Mouse (Mus musculus): ENCODE measurements around the gene Hipk2.

Gene Hipk2

GRCm38 (mm10) chr6:38865805-38866204 lies 10.2 kb downstream of the Hipk2 start:
- no peak for DNase-seq

DNA sequence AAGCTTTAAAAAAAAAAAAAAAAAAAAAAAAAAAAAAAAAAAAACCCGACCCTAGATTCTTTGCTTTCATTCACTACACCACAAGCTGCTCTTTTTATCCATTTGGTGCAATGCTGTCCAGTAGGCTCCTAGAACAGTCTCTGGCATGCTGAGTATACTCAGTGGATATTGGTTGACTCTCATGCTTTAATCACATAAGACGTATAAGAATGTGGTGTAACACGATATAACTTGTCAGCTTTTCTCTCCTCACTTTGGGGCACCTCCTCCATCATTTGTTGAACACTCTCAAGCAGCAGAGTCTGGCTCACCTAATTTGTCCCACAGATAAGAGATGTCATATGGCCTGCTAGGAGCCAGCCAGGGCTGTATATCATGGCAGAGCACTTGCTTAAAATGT lies 12.4 kb downstream of the Hipk2 start:
- no peak for DNase-seq

DNA sequence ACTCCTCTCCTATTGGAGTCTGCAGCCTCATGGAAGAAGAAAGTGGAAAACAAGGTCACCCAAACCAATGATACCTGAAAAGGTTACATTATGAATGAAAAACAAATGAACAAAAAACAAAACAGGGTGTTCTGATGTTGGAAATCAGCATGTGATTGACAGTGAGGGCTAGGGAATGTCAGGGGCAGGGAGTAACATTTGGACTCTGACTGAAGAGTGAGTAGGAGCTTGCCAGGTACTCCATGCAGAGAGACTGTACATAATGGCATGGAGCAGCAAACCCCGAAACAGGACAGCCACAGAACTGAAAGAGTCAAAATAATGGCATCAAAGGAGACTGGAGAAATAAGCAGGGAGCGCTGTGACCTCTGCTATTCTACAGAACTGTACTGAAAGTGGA lies 15.7 kb downstream of the Hipk2 start:
- no peak for DNase-seq

DNA sequence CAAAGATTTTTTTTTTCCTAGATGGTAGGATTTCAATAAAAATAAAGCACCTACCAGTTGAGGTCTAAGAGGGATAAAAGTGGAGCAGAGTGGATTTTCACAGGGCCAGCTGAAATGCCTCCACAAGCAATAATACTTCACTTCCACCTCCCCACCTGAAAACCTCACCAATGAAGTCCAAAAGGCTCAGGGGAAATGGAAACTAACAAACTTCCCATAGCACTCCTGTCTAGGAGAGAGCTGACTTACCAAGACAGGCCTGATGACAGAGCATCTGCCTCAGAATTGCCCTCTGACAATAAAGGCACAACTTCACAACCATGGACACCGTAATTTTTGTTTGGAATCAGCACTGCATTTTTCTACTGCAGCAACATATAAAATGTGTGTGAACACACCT lies 16.1 kb downstream of the Hipk2 start:
- DNase-seq, result no peak

DNA sequence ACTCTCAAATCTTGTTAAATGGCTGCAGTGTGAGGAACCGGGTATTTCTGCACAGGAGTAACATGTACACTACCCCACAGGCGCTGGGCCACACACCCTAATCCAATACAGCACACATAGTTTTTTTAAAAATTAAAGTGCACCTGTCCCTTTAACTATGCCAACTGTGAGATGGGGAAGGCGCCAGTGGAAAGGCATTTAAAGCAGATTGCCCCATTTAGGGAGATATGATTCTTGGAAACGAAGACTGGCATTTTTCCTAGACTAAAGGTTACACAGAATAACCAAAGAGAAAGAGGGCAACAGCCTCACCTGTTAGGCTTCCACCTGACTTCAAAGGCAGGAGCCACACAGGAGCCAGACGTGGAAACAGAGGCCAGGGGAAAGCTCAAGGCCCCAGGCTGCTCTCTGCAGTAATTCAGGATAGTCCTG lies 22.4 kb downstream of the Hipk2 start:
- no peak for DNase-seq

- no peak for DNase-seq
Measured at GRCm38 (mm10) chr6:38851740-38852139, 24.2 kb downstream of the Hipk2 start.

GRCm38 (mm10) chr6:38850715-38851259 lies 25.2 kb downstream of the Hipk2 start:
- no peak for DNase-seq

DNA sequence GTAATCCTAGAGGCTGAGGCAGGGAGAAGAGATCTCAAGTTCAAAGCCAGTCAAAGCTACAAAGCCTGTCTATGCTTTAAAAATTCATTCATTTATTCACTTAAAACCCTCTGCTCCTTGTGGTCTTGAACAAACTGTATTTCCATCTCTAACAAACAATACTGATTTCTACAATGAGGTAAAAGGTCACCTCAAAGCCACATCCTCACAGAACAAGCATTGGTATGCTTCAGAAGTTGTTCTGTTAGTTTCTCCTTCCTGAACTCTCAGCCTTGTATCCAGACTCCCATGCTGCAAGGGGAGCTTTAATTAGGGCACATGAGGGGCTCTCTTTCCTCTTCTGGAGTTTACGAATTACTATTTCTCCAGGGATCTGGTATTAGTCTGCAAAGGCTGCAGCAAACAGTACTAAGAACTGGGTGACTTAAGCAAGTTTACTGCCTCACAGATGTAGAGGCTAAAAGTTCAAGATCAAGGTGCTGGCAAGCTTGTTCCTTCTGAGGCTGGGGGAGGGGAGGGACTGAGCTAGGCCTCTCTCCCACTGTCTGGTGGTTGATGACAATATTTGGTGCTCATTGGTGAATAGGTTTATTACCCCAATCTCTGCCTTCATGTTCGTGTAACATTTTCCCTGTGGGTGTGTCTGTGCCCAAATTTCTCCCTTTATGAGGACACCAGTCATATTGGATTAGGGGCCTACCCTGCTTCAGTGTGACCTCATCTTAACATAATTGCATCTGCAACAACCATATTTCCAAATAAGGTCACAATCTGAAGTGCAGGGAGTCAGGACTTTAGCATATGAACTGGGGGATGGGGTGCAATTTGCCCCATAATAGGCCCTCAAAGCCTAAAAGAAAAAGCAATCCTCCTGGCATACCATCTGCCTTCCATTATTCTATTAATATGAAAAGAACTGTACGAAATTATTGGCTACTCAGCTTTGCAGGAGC lies 27.7 kb downstream of the Hipk2 start:
- DNase-seq, result no peak

DNA sequence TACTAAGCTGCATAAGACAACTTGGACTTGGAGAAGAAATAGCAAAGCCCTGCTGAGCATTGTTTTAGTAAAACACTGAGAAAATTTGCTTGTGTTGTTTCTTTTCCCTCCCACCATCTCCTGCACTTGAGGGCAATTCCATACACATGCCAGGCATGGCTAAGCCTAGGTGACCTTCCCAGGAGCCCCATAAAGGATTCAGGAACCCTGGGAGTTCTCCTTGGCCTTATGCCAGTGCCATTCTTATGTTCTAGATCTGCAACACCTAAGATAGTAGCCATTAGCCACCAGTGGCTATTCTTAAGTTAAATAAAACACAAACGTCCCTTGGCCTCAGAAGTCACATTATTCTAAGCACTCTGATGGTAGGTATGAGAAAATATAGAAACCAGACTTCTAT lies 28.5 kb downstream of the Hipk2 start:
- no peak for DNase-seq

DNA sequence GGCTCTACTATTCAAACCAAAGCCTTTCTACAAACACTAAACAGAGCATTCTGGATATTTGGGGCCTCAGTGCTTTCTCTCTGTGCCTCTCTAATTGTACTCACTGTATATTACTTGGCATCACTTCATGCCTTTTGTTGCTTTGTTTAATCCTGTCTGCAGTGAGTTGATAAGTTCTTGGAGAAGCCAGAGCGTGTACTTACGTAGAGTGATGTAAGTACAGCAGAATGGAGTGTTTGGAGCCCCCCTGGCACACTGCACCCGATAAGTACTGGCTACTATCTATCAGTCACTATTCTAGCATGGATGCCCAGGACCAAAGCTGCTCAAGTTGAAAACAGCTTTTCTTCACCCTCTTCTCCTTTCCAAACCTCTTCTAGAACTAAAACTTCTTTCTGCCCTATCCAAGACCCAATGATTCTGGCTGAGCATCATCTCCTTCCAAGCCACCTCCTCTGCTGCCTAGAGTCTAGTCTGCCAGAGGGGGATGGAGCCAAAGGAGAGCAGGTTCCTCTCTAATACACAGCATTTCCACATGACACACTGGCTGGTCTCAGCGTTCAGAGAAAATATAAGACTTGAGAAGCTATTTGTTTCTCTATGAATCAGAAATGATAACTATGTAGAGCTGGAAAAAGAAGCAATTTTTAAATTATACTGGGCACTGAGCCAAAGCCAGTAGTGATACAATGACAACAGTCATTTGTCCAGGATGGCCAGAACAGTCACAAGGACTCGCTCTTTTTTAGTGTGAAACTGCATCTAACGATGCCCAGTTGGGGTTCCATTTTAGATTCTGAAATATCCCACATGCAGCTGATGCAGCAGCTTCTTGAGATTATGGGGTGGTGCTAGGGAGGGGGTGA lies 29.4 kb downstream of the Hipk2 start:
- DNase-seq, result no peak

- no peak for DNase-seq
Measured at GRCm38 (mm10) chr6:38845876-38846275, 30.1 kb downstream of the Hipk2 start.

DNA sequence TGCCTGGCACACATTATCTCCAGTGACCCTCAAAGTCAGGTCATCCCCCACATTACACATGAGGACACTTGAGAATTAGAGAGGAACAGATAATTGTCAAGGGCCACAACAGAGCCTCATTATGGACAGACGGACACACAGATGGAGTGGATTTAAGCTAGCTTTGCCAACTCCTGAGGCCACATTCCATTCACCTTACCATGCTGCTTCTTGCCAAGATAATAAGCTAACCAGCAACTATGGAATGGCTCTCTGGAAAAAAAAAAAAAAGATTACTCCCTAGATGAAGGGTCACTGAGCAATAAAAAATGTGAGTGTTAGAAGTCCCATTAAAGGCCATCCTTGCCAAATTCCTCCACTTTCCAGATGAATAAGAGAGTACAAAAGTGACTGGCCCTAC lies 30.8 kb downstream of the Hipk2 start:
- no peak for DNase-seq

DNA sequence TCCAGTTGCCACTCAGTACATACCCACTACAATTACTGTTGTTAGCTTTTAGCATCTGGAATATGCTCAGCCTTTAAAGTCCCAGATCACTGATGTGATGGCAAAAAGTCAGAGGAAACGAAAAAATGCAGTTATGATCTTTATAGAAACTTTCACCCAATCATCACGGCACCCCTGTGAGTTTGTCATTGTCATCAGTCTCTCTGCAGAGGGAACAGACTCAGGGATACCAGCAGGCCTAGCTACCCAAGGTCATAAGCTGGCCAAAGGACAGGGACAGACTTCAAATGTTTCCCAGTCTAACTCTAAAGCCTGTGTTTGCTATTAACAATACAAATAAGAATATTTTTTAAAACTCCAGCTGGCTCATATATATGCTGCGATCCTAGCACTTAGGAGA lies 34.4 kb downstream of the Hipk2 start:
- DNase-seq, result no peak

DNA sequence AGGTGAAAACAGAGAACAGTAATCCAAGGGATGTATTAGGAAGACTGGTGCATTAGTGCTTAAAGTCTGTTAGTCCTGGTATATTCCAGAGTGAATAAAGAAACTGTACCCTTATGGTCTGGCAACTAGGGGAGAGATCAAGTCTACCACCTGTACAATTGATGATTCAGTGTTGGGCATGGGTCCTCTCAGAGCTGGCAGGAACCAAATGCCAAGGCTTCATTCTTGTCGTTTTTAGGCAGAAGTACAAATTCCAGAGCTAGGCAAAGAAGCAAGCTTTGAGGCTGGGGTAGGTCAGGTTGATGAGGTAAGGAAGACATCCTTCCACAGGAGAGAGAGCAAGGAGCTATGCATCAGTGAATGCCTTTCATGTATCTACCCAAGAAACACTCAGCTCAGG lies 35.2 kb downstream of the Hipk2 start:
- DNase-seq, result no peak

DNA sequence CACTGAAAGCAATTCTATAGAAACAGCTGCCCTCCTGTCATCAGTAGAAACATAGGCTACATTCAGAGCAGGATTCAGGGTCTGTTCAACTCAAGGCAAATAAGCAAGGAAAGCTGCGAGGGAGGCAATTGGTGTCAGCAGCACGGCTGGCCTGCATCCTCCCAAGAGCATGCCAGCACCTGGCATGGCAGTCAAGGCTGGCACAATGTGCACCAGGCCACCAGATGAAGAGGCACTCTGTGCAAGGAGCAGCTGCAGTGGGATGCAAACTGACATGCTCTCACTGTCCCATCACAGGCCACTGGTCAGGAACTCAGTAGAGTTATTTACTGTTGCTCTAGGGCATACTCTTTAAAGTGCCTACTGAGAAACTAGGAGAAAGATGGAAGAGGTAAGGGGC lies 35.6 kb downstream of the Hipk2 start:
- no peak for DNase-seq

GRCm38 (mm10) chr6:38839891-38840290 lies 36.1 kb downstream of the Hipk2 start:
- no peak for DNase-seq

DNA sequence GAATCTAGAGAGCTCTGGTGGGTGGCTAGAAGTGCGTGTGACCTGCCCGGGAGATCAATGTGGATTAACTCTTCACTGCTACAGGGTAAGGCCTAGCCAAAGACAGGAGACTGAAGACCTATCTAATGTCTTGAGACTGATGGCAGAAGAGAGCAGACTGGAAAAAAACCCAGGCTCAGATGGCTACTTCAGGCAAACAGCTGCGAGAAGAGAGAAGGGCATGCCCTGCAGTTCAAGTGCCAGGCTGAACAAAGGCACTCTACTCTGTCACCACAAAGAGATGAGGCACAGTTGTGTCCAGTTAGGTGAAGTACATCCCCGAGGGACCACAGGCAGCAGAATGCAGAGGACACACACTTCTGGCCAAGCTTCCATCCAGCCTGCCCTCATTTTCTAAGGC lies 37.9 kb downstream of the Hipk2 start:
- no peak for DNase-seq

DNA sequence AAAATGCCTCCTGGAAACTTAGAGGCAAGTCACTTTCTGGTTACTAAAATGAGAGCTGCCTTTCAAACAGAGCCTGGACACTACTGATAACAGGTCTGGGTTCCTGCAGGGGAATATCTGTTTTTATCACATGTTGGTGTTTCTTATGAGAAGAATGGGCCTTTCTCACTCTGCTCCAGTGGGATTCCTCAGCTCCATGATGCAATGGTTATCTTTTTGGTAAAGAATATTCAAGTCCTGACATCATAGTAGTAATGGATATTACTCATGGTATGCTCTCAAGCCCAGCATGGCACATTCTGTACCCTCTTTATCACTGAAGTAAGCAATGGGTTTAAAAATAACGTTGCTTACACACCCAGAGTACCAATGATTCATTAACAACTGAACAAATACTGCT lies 40.7 kb downstream of the Hipk2 start:
- DNase-seq, result no peak

- DNase-seq, result no peak
Measured at GRCm38 (mm10) chr6:38834727-38835126, 41.2 kb downstream of the Hipk2 start.

- no peak for DNase-seq
Measured at GRCm38 (mm10) chr6:38833721-38834120, 42.2 kb downstream of the Hipk2 start.

- DNase-seq, result no peak
Measured at GRCm38 (mm10) chr6:38829452-38829851, 46.5 kb downstream of the Hipk2 start.

GRCm38 (mm10) chr6:38828211-38828610 lies 47.8 kb downstream of the Hipk2 start:
- DNase-seq, result no peak

DNA sequence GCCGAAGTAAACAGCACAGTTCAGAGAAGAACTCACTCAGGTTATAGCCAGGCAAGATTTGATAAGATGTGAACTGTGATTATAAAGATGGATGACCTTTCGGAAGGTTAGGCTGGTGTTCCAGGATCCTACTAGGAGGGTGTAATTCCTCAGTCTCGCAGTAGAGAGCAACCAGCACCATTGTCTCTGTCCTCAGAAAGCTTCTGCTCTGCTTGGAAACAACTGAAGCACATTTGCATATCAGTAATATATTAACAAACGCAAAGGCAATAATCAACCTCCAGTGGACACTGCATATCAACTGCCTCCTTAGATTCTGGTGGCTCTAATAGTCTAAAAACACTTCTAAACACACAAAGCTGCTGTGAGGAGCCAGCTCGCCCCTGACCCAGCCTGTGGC lies 48.5 kb downstream of the Hipk2 start:
- no peak for DNase-seq

DNA sequence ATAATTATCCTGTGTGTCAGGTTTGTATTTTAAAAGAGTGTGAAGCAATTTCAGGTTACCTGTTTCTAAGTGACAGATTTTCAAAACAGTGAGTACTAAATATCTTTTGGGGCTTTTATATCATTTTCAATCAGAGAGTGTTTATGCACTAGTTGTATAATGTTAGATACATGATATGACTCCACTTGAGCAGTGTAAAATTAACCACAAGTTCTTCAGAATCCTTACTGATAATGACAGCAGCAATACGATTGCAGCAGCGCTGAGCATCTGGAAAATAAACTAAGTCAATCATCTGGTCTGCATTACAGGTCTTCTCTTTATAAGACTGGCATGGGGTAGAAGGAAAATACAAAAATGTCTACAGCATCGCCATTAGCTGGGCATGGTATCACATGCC lies 49.1 kb downstream of the Hipk2 start:
- no peak for DNase-seq

Measured in lung, postnatal 14 days (tissue).